Mouse (Mus musculus) bone marrow, adult 2 months (tissue): ENCODE measurements around the gene Pstpip1. TPM values are rescaled to one million over a fixed set of nuclear protein-coding genes. Genes with fewer than 3 reads are reported as not detected.

Experiments
- H3K27ac ChIP-seq: fragments of 200-500 bp; 2 replicates; pipeline ENCODE4 v1.5.1; 2012; ENCODE audit warnings: low read depth, mild to moderate bottlenecking, control low read depth, inconsistent platforms, low read length; ENCODE audit not compliant: control insufficient read depth, poor library complexity, insufficient read depth
- H3K4me1 ChIP-seq: fragments of 200-500 bp; 2 replicates; pipeline ENCODE4 v1.6.1; 2011; ENCODE audit warnings: low read length; ENCODE audit not compliant: control insufficient read depth, insufficient read depth
- H3K4me3 ChIP-seq: fragments of 200-500 bp; replicated peaks from 2 replicates; pipeline ENCODE3; 2011; ENCODE audit warnings: mild to moderate bottlenecking, low read depth, low read length, control low read depth; ENCODE audit not compliant: control insufficient read depth
- CTCF ChIP-seq: fragments of 200-500 bp; IDR thresholded peaks from 2 replicates; pipeline ENCODE4 v1.5.1; 2011; ENCODE audit warnings: low read length, control low read depth; ENCODE audit not compliant: control insufficient read depth, insufficient read depth
- POLR2A ChIP-seq: fragments of 200-500 bp; IDR thresholded peaks from 2 replicates; pipeline ENCODE4 v1.6.1; 2011; ENCODE audit warnings: low read depth, mild to moderate bottlenecking, control low read depth, low read length, borderline replicate concordance; ENCODE audit not compliant: control insufficient read depth
- WGBS: fragments of 180-500 bp; shearing (Covaris S2); methylation state at CpG from one replicate; pipeline ENCODE4 v1.1.7; 2018; 5-methylcytosine and 5-hydroxymethylcytosine counted together
- polyA plus RNA-seq: library from polyadenylated mRNA; stranded (reverse); fragments of >200 nt; gene quantifications from 2 replicates; pipeline ENCODE4 v1.2.4, GENCODE M21; 2011; ENCODE audit warnings: low replicate concordance; ENCODE audit not compliant: missing spikeins, insufficient read depth, insufficient read length

Gene Pstpip1
- polyA plus RNA-seq, 1 experiment, result 115 TPM

- WGBS, result 15% methylated on average over 5 of the region's 5 CpGs
- H3K4me1 ChIP-seq, result peaks cover 2% of the 10 kb centered on the region
- H3K27ac ChIP-seq, result no peak overlapping the region
- no peak for TF ChIP-seq CTCF
- no peak overlapping the region for H3K4me3 ChIP-seq
These were observed 76.4 kb downstream of the Pstpip1 start for GRCm38 (mm10) chr9:56166161-56166560.

- 82% methylated on average over 6 of the region's 6 CpGs for WGBS
- TF ChIP-seq CTCF (no peak), POLR2A (no peak)
- peaks cover 2% of the 10 kb centered on the region for H3K4me1 ChIP-seq
- H3K4me3 ChIP-seq, result no peak overlapping the region
- no peak overlapping the region for H3K27ac ChIP-seq
These were observed 77.9 kb downstream of the Pstpip1 start for GRCm38 (mm10) chr9:56167690-56168089.

- TF ChIP-seq CTCF (no peak), POLR2A (no peak)
- no peak overlapping the region for H3K4me3 ChIP-seq
- 77% methylated on average over 3 of the region's 3 CpGs for WGBS
- H3K4me1 ChIP-seq, result no peaks in the 10 kb centered on the region
- H3K27ac ChIP-seq, result no peak overlapping the region
These were observed 85.6 kb downstream of the Pstpip1 start for GRCm38 (mm10) chr9:56175316-56175715.

- no peak overlapping the region for H3K4me3 ChIP-seq
- TF ChIP-seq POLR2A, result no peak
- TF ChIP-seq CTCF, result no peak
- H3K4me1 ChIP-seq, result no peaks in the 10 kb centered on the region
- 76% methylated on average over 4 of the region's 4 CpGs for WGBS
- no peak overlapping the region for H3K27ac ChIP-seq
These were observed 87.6 kb downstream of the Pstpip1 start for GRCm38 (mm10) chr9:56177354-56177753.

Other genes with a start within 250 kb of the Pstpip1 start
- 11.6 and 29.4 TPM in 2 replicates for gene Scaper, start 151.8 kb upstream of the Pstpip1 start, polyA plus RNA-seq
- gene 4930563M21Rik, start 79.4 kb upstream of the Pstpip1 start, polyA plus RNA-seq, result not detected in 2 replicates
- 3.1 and 10.1 TPM in 2 replicates for gene Rcn2, start 48.1 kb upstream of the Pstpip1 start, polyA plus RNA-seq
- 3.2 and 9.4 TPM in 2 replicates for gene Tspan3, start 75.5 kb downstream of the Pstpip1 start, polyA plus RNA-seq